Mouse (Mus musculus): ENCODE measurements at regions not wholly inside any gene's neighbourhood (a gene's known extent, or its start where the extent isn't known, plus 50 kb on each side); places are given as distances from the start of the nearest gene placed in this dataset.

- 84% methylated on average over 7 of the region's 7 CpGs for WGBS
Measured at GRCm38 (mm10) chr2:79060320-79060719, 192.4 kb downstream of the Ube2e3 start.

GRCm38 (mm10) chr2:79061645-79062044 is 193.6 kb upstream of the Itga4 start:
- H3K4me2 ChIP-seq = no peak overlapping the region
- whole genome bisulfite sequencing = 67% methylated on average over 4 of the region's 4 CpGs
- ATAC-seq (ENCODE audit: borderline replicate concordance, extremely low read depth, low FRiP score, low TSS enrichment) = no peak
- H3K4me1 ChIP-seq = no peaks in the 10 kb centered on the region
- H3K27me3 ChIP-seq = no peaks in the 10 kb centered on the region
- no peak overlapping the region for H3K9ac ChIP-seq
- H3K9me3 ChIP-seq = no peaks in the 10 kb centered on the region
- H3K4me3 ChIP-seq = no peak overlapping the region
- no peak overlapping the region for H3K27ac ChIP-seq
- no peaks in the 10 kb centered on the region for H3K36me3 ChIP-seq

More at GRCm38 (mm10) chr2:79060320-79060719, 192.4 kb downstream of the Ube2e3 start:
- no peak overlapping the region for H3K9ac ChIP-seq
- no peak overlapping the region for H3K27ac ChIP-seq
- no peaks in the 10 kb centered on the region for H3K36me3 ChIP-seq
- ATAC-seq (ENCODE audit: borderline replicate concordance, extremely low read depth, low FRiP score, low TSS enrichment) = no peak
- H3K4me1 ChIP-seq = no peaks in the 10 kb centered on the region
- no peak overlapping the region for H3K4me2 ChIP-seq
- H3K4me3 ChIP-seq = no peak overlapping the region
- H3K9me3 ChIP-seq = no peaks in the 10 kb centered on the region
- H3K27me3 ChIP-seq = no peaks in the 10 kb centered on the region

GRCm38 (mm10) chr2:79062196-79062636 is 193.0 kb upstream of the Itga4 start:
- peak; percentile 67; the same call in 1 of the 2 replicates for ATAC-seq (ENCODE audit: borderline replicate concordance, extremely low read depth, low FRiP score, low TSS enrichment)
- Histone ChIP-seq H3K9ac (no peak overlapping the region), H3K27me3 (no peaks in the 10 kb centered on the region), H3K36me3 (no peaks in the 10 kb centered on the region), H3K27ac (no peak overlapping the region), H3K4me2 (no peak overlapping the region), H3K4me1 (no peaks in the 10 kb centered on the region), H3K4me3 (no peak overlapping the region), H3K9me3 (no peaks in the 10 kb centered on the region)
- 37% methylated on average over 6 of the region's 6 CpGs for WGBS

DNA sequence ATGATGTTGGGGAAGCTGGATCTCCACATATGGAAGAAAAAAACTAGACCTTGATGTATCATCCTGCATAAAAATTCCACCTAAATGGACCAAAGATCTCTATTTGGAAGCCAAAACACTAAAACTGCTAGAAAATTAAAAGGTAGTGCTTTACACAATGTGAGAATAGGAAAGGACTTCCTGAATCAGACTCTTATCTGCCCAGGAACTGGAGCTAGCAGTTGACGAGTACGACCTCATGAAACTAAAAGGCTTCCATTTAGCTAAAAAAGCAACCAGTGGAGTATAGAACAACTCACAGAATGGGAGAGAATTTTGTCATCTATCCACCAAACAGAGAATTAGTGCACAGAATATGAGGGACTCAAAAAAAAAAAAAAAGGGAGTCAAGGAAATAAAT is 191.6 kb upstream of the Itga4 start:
- ATAC-seq (ENCODE audit: borderline replicate concordance, extremely low read depth, low FRiP score, low TSS enrichment) = no peak
- 69% methylated on average over 2 of the region's 2 CpGs for WGBS
- no peaks in the 10 kb centered on the region for H3K9me3 ChIP-seq

GRCm38 (mm10) chr2:79065321-79065720 is 189.9 kb upstream of the Itga4 start:
- no peak overlapping the region for H3K4me3 ChIP-seq
- H3K4me1 ChIP-seq = no peaks in the 10 kb centered on the region
- H3K9me3 ChIP-seq = no peaks in the 10 kb centered on the region
- 79% methylated on average over 1 of the region's 1 CpGs for WGBS
- no peaks in the 10 kb centered on the region for H3K36me3 ChIP-seq
- H3K9ac ChIP-seq = no peak overlapping the region
- no peak overlapping the region for H3K4me2 ChIP-seq
- no peak for ATAC-seq (ENCODE audit: borderline replicate concordance, extremely low read depth, low FRiP score, low TSS enrichment)
- H3K27ac ChIP-seq = no peak overlapping the region
- no peaks in the 10 kb centered on the region for H3K27me3 ChIP-seq

More for the DNA sequence above, 191.6 kb upstream of the Itga4 start:
- no peak overlapping the region for H3K9ac ChIP-seq
- no peaks in the 10 kb centered on the region for H3K4me1 ChIP-seq
- no peak overlapping the region for H3K4me2 ChIP-seq
- H3K27me3 ChIP-seq = no peaks in the 10 kb centered on the region
- no peaks in the 10 kb centered on the region for H3K36me3 ChIP-seq
- H3K4me3 ChIP-seq = no peak overlapping the region
- no peak overlapping the region for H3K27ac ChIP-seq

GRCm38 (mm10) chr2:79076115-79076514 is 179.1 kb upstream of the Itga4 start:
- no peak overlapping the region for H3K4me3 ChIP-seq
- no peak overlapping the region for H3K27ac ChIP-seq
- no peaks in the 10 kb centered on the region for H3K9me3 ChIP-seq
- H3K36me3 ChIP-seq = no peaks in the 10 kb centered on the region
- ATAC-seq (ENCODE audit: borderline replicate concordance, extremely low read depth, low FRiP score, low TSS enrichment) = no peak
- no peak overlapping the region for H3K4me2 ChIP-seq
- H3K9ac ChIP-seq = no peak overlapping the region
- no peaks in the 10 kb centered on the region for H3K4me1 ChIP-seq
- H3K27me3 ChIP-seq = no peaks in the 10 kb centered on the region
- 52% methylated on average over 2 of the region's 2 CpGs for WGBS

- no peak overlapping the region for H3K27ac ChIP-seq
- H3K4me1 ChIP-seq = no peaks in the 10 kb centered on the region
- H3K9ac ChIP-seq = no peak overlapping the region
- H3K9me3 ChIP-seq = no peaks in the 10 kb centered on the region
- H3K27me3 ChIP-seq = no peaks in the 10 kb centered on the region
- WGBS = 33% methylated on average over 5 of the region's 5 CpGs
- H3K36me3 ChIP-seq = no peaks in the 10 kb centered on the region
- no peak overlapping the region for H3K4me2 ChIP-seq
- peak; percentile 53; the same call in 1 of the 2 replicates for ATAC-seq (ENCODE audit: borderline replicate concordance, extremely low read depth, low FRiP score, low TSS enrichment)
- H3K4me3 ChIP-seq = no peak overlapping the region
Measured at GRCm38 (mm10) chr2:79078836-79079394, 176.3 kb upstream of the Itga4 start.

DNA sequence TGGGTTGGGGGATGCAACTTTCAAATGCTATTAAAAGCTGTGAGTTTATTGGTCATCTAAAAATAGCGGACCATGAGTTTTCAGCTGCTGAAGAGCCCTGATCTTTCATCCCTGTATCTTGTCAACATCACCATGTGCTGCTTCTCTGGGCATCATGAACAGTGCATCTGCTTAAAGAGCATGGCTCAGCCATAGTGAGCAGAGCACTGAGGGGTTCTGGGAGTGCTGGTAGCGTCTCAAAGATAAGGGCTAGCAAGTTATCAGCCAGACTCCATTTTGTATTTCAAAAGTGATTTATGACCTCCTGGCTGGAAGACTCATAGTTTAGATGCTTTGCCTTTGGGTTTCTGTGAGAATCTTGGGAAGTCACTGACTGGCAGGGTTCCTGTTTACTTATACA is 173.5 kb upstream of the Itga4 start:
- no peaks in the 10 kb centered on the region for H3K27me3 ChIP-seq
- WGBS = 67% methylated on average over 2 of the region's 2 CpGs
- peak; percentile 28; the same call in 1 of the 2 replicates for ATAC-seq (ENCODE audit: borderline replicate concordance, extremely low read depth, low FRiP score, low TSS enrichment)

GRCm38 (mm10) chr2:79086280-79086679 is 168.9 kb upstream of the Itga4 start:
- WGBS = 96% methylated on average over 4 of the region's 4 CpGs
- ATAC-seq (ENCODE audit: borderline replicate concordance, extremely low read depth, low FRiP score, low TSS enrichment) = no peak
- H3K36me3 ChIP-seq = no peaks in the 10 kb centered on the region
- no peaks in the 10 kb centered on the region for H3K4me1 ChIP-seq
- no peak overlapping the region for H3K4me2 ChIP-seq
- no peak overlapping the region for H3K27ac ChIP-seq
- no peaks in the 10 kb centered on the region for H3K9me3 ChIP-seq
- H3K9ac ChIP-seq = no peak overlapping the region
- H3K27me3 ChIP-seq = no peaks in the 10 kb centered on the region
- H3K4me3 ChIP-seq = no peak overlapping the region

More for the DNA sequence above, 173.5 kb upstream of the Itga4 start:
- 0 out of 2 replicates have a peak overlapping the region, but pooled peaks have one; percentile 29 for H3K27ac ChIP-seq
- H3K9me3 ChIP-seq = no peaks in the 10 kb centered on the region
- no peaks in the 10 kb centered on the region for H3K4me1 ChIP-seq
- no peak overlapping the region for H3K4me2 ChIP-seq
- H3K9ac ChIP-seq = no peak overlapping the region
- no peak overlapping the region for H3K4me3 ChIP-seq
- H3K36me3 ChIP-seq = no peaks in the 10 kb centered on the region

DNA sequence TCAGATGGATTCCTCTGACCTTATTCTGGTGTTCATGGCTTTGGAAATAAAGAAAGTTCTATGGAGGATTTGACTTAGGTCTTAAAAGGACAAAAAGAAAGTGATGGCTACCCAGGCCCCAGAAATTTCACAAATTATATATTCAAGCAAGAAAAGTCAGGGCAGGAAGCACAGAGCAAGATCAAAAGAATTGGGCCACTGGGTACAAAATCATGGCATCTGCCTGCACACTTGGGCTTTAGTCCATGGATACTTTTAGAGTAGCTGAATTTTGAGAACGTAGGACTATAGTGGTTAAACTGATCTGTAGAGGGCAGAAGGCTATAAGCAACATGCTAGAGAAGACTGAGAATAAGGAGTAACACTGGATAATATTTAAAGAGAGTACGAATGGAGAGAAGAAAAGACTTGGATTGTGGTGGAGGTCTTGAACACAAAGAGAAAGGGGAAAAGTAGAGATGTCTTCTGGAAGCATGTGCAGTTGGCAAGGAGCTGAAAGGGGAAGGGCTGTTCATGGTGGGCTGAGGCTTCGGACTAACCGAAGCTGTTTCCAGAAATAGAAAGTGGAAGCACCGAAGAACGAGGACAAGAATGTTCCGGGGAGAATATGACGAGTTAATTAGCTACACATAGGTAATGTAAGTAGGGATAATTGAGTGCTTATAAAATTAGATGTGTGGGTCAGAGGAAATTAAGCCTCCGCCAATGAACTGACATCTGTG is 168.2 kb upstream of the Itga4 start:
- no peaks in the 10 kb centered on the region for H3K4me1 ChIP-seq
- no peaks in the 10 kb centered on the region for H3K9me3 ChIP-seq
- H3K27ac ChIP-seq = no peak overlapping the region
- H3K9ac ChIP-seq = no peak overlapping the region
- no peak overlapping the region for H3K4me3 ChIP-seq
- no peak overlapping the region for H3K4me2 ChIP-seq
- no peaks in the 10 kb centered on the region for H3K36me3 ChIP-seq
- H3K27me3 ChIP-seq = no peaks in the 10 kb centered on the region
- no peak for ATAC-seq (ENCODE audit: borderline replicate concordance, extremely low read depth, low FRiP score, low TSS enrichment)
- WGBS = 56% methylated on average over 9 of the region's 9 CpGs

DNA sequence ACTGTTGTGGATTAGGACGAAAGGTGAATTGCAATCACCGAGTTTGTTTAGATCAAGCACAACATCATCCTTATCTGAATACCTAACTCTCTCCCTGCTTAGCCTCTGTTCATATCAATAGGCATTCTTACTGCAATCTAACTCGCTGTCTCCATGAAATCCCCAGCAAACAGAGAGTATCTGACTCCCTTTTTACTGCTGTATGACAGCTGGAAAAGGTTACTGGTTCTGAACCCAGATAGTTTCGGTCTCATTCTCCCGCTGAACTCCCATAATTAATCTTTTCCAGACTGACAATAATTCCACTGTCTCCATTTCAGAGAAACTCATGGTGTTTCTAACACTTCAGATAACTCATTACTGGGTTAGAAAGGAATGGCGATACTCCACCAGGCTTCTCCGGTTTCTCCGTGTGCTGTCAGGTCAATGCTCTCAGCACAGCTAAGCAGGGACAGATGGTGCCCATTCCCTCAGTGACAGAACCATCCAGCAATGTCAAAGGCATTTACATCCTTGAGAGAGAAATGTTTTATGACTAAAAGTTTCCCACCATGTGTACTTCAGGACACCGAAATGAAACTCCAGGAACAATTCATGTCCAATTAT is 167.5 kb upstream of the Itga4 start:
- Histone ChIP-seq H3K27me3 (no peaks in the 10 kb centered on the region), H3K27ac (no peak overlapping the region), H3K4me3 (no peak overlapping the region), H3K9me3 (no peaks in the 10 kb centered on the region), H3K9ac (no peak overlapping the region), H3K4me1 (no peaks in the 10 kb centered on the region), H3K36me3 (no peaks in the 10 kb centered on the region), H3K4me2 (no peak overlapping the region)
- 48% methylated on average over 9 of the region's 9 CpGs for whole genome bisulfite sequencing
- no peak for ATAC-seq (ENCODE audit: borderline replicate concordance, extremely low read depth, low FRiP score, low TSS enrichment)

DNA sequence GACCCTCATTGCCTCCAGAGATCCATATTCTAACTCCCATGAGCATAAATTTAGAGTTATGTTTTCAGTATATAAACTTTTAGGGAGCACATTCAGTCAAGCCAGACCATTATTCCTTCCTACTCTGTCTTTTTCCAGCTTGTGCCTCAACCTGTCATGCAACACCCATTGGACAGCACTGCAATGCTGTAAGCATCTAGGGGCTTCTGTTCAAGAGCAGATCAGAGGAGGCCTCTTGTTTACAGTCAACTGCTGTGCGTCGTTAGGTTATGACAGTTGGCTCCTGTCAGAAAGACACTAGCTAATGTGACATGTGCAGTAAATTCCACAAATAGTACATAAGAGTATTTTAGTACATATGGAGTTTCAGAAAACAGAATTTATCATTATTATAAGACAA is 165.0 kb upstream of the Itga4 start:
- H3K36me3 ChIP-seq = no peaks in the 10 kb centered on the region
- H3K4me1 ChIP-seq = no peaks in the 10 kb centered on the region
- H3K27me3 ChIP-seq = no peaks in the 10 kb centered on the region
- no peaks in the 10 kb centered on the region for H3K9me3 ChIP-seq
- no peak overlapping the region for H3K27ac ChIP-seq
- H3K4me3 ChIP-seq = no peak overlapping the region
- no peak overlapping the region for H3K9ac ChIP-seq
- H3K4me2 ChIP-seq = no peak overlapping the region
- WGBS = 69% methylated on average over 2 of the region's 2 CpGs
- no peak for ATAC-seq (ENCODE audit: borderline replicate concordance, extremely low read depth, low FRiP score, low TSS enrichment)

Measured in lung, embryonic 15.5 days (tissue).